ENCODE assay signal across 20 mouse cellular contexts in the genomic region with DNA sequence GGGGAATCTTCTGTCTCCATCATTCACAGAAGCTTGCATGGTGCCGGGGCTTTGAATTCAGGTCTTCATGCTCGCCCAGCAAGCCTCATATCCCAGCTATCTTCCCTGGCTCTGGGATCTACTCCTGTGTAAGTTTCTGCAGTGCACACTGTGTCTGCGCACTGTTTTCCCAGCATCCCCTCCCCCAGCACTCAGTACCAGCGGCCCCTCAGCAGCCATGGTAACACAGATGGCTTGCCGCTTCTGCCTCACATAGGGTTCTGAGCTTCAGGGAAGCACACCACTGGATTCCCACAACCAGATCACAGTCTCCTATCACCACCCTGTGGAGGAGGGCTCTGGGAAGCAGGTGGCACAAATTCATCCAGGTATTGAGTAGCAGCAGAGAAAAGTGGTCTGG.
DNase-seq lines count a peak whose midpoint lies in the region; ATAC-seq lines count a peak whose summit lies in the region.
"Had no signal": no experiment of that assay in that cellular context is flagged by ENCODE, and none has a peak within 500 bp of the region (broad histone marks: within the 10 kb centered on the region; RNA-seq: fewer than 3 reads in every experiment).

No protein-coding gene starts in this region.

- H3K36me3 ChIP-seq in forebrain, embryonic 16.5 days (ENCODE audit: control insufficient read depth, insufficient read depth): no peaks in the 10 kb centered on the region
- H3K36me3 ChIP-seq in forebrain, embryonic 11.5 days (ENCODE audit: control insufficient read depth, insufficient read depth, low read length): no peaks in the 10 kb centered on the region
- no peaks in the 10 kb centered on the region for H3K36me3 ChIP-seq in midbrain, embryonic 14.5 days (ENCODE audit: control insufficient read depth, insufficient read depth, low read length)
- H3K36me3 ChIP-seq in midbrain, embryonic 15.5 days (replicated peaks): no peaks in the 10 kb centered on the region
- H3K36me3 ChIP-seq in hindbrain, embryonic 11.5 days (ENCODE audit: control insufficient read depth, insufficient read depth, low read length): no peaks in the 10 kb centered on the region
- no peaks in the 10 kb centered on the region for H3K36me3 ChIP-seq in neural tube, embryonic 13.5 days
- H3K36me3 ChIP-seq: heart, embryonic 13.5 days; liver, embryonic 15.5 days had no signal

- H3K4me3 ChIP-seq in forebrain, embryonic 16.5 days (replicated peaks; ENCODE audit: low read length): no peak overlapping the region
- H3K4me3 ChIP-seq in forebrain, embryonic 11.5 days (ENCODE audit: low read depth, low read length): no peak overlapping the region
- H3K4me3 ChIP-seq in midbrain, embryonic 14.5 days (replicated peaks; ENCODE audit: low read depth, low read length): no peak overlapping the region
- H3K4me3 ChIP-seq in midbrain, embryonic 15.5 days: no peak overlapping the region
- H3K4me3 ChIP-seq in hindbrain, embryonic 11.5 days (ENCODE audit: low read depth, low read length): no peak overlapping the region
- H3K4me3 ChIP-seq in neural tube, embryonic 13.5 days: no peak overlapping the region
- H3K4me3 ChIP-seq: gastrocnemius, adult 2 months; heart, embryonic 13.5 days; liver, embryonic 15.5 days; megakaryocyte, embryonic 14.5 days; myocyte had no signal

- no peaks in the 10 kb centered on the region for H3K27me3 ChIP-seq in forebrain, embryonic 16.5 days (replicated peaks; ENCODE audit: control insufficient read depth, insufficient read depth, low read length)
- no peaks in the 10 kb centered on the region for H3K27me3 ChIP-seq in forebrain, embryonic 11.5 days (ENCODE audit: control insufficient read depth, insufficient read depth, low read length)
- H3K27me3 ChIP-seq in midbrain, embryonic 14.5 days (ENCODE audit: control insufficient read depth, insufficient read depth, low read length): no peaks in the 10 kb centered on the region
- H3K27me3 ChIP-seq in midbrain, embryonic 15.5 days (replicated peaks): no peaks in the 10 kb centered on the region
- H3K27me3 ChIP-seq in hindbrain, embryonic 11.5 days (ENCODE audit: control insufficient read depth, insufficient read depth, low read length): no peaks in the 10 kb centered on the region
- no peaks in the 10 kb centered on the region for H3K27me3 ChIP-seq in neural tube, embryonic 13.5 days
- H3K27me3 ChIP-seq: heart, embryonic 13.5 days; liver, embryonic 15.5 days; megakaryocyte, embryonic 14.5 days had no signal

- H3K9me3 ChIP-seq in forebrain, embryonic 16.5 days (ENCODE audit: control insufficient read depth, low read length): no peaks in the 10 kb centered on the region
- H3K9me3 ChIP-seq in forebrain, embryonic 11.5 days (ENCODE audit: control insufficient read depth, low read length): no peaks in the 10 kb centered on the region
- H3K9me3 ChIP-seq in midbrain, embryonic 14.5 days (ENCODE audit: control insufficient read depth, low read length): no peaks in the 10 kb centered on the region
- no peaks in the 10 kb centered on the region for H3K9me3 ChIP-seq in midbrain, embryonic 15.5 days
- no peaks in the 10 kb centered on the region for H3K9me3 ChIP-seq in hindbrain, embryonic 11.5 days (ENCODE audit: control insufficient read depth, low read length)
- H3K9me3 ChIP-seq in neural tube, embryonic 13.5 days: no peaks in the 10 kb centered on the region
- H3K9me3 ChIP-seq: heart, embryonic 13.5 days; liver, embryonic 15.5 days; megakaryocyte, embryonic 14.5 days had no signal

- 0 out of 2 replicates have a peak, but pooled peaks cover 3% of the 10 kb centered on the region for H3K4me1 ChIP-seq in forebrain, embryonic 16.5 days (replicated peaks; ENCODE audit: control insufficient read depth, insufficient read depth, low read length)
- H3K4me1 ChIP-seq in forebrain, embryonic 11.5 days (replicated peaks; ENCODE audit: control insufficient read depth, insufficient read depth, low read length): no peaks in the 10 kb centered on the region; the same call in 1 of the 2 replicates
- H3K4me1 ChIP-seq in midbrain, embryonic 14.5 days (ENCODE audit: control insufficient read depth, insufficient read depth, low read length): no peaks in the 10 kb centered on the region
- peaks cover 4% of the 10 kb centered on the region; the same call in 1 of the 2 replicates for H3K4me1 ChIP-seq in midbrain, embryonic 15.5 days
- H3K4me1 ChIP-seq in hindbrain, embryonic 11.5 days (replicated peaks; ENCODE audit: control insufficient read depth, insufficient read depth, low read length): no peaks in the 10 kb centered on the region
- H3K4me1 ChIP-seq in neural tube, embryonic 13.5 days (replicated peaks): peaks cover 9% of the 10 kb centered on the region
- H3K4me1 ChIP-seq: heart, embryonic 13.5 days; liver, embryonic 15.5 days; megakaryocyte, embryonic 14.5 days had no signal

- WGBS in forebrain, embryonic 16.5 days: 60% methylated on average over 5 of the region's 5 CpGs
- 84% methylated on average over 5 of the region's 5 CpGs for WGBS in forebrain, embryonic 11.5 days
- 66% methylated on average over 5 of the region's 5 CpGs for WGBS in midbrain, embryonic 14.5 days
- 64% methylated on average over 5 of the region's 5 CpGs for WGBS in midbrain, embryonic 15.5 days
- 65% methylated on average over 5 of the region's 5 CpGs for WGBS in hindbrain, embryonic 11.5 days
- 61% methylated on average over 5 of the region's 5 CpGs for WGBS in neural tube, embryonic 13.5 days

- DNase-seq in forebrain, embryonic 11.5 days (ENCODE audit: low spot score): no peak
- DNase-seq in midbrain, embryonic 14.5 days: peak; percentile 39
- peak; percentile 38 for DNase-seq in hindbrain, embryonic 11.5 days (ENCODE audit: low spot score)
- DNase-seq in cerebellum, adult 8-10 months: no peak
- no peak for DNase-seq in kidney, adult 9 months
- DNase-seq: adrenal gland, postnatal 10 days; cerebellum, adult 2 months; gastrocnemius, adult 2 months; heart, adult 11 months; heart, postnatal 36 days; lung, postnatal 14 days; thymus, adult 2 months had no signal

- no peak overlapping the region for H3K9ac ChIP-seq in forebrain, embryonic 16.5 days (replicated peaks; ENCODE audit: low read depth, low read length)
- no peak overlapping the region for H3K9ac ChIP-seq in forebrain, embryonic 11.5 days (ENCODE audit: low read length)
- H3K9ac ChIP-seq in midbrain, embryonic 14.5 days (replicated peaks; ENCODE audit: low read length): no peak overlapping the region
- no peak overlapping the region for H3K9ac ChIP-seq in midbrain, embryonic 15.5 days
- no peak overlapping the region for H3K9ac ChIP-seq in hindbrain, embryonic 11.5 days (ENCODE audit: low read depth, low read length)
- H3K9ac ChIP-seq in neural tube, embryonic 13.5 days: no peak overlapping the region
- H3K9ac ChIP-seq: heart, embryonic 13.5 days; liver, embryonic 15.5 days had no signal

- ATAC-seq in forebrain, embryonic 16.5 days: peak; percentile 86
- no peak for ATAC-seq in forebrain, embryonic 11.5 days (replicated peaks; ENCODE audit: low FRiP score)
- no peak for ATAC-seq in midbrain, embryonic 14.5 days (ENCODE audit: low FRiP score, low TSS enrichment)
- ATAC-seq in midbrain, embryonic 15.5 days (replicated peaks): no peak
- no peak for ATAC-seq in hindbrain, embryonic 11.5 days (ENCODE audit: low FRiP score)
- peak; percentile 59; the same call in 1 of the 2 replicates for ATAC-seq in neural tube, embryonic 13.5 days (ENCODE audit: low read depth)
- ATAC-seq: intestine, embryonic 16.5 days had no signal

- no peak overlapping the region for H3K4me2 ChIP-seq in forebrain, embryonic 16.5 days (ENCODE audit: low read length)
- no peak overlapping the region for H3K4me2 ChIP-seq in forebrain, embryonic 11.5 days (ENCODE audit: low read depth, low read length, severe bottlenecking)
- no peak overlapping the region for H3K4me2 ChIP-seq in midbrain, embryonic 14.5 days (ENCODE audit: low read length)
- no peak overlapping the region for H3K4me2 ChIP-seq in midbrain, embryonic 15.5 days
- H3K4me2 ChIP-seq in hindbrain, embryonic 11.5 days (replicated peaks; ENCODE audit: low read depth, low read length): no peak overlapping the region
- H3K4me2 ChIP-seq in neural tube, embryonic 13.5 days: no peak overlapping the region
- H3K4me2 ChIP-seq: heart, embryonic 13.5 days; liver, embryonic 15.5 days had no signal

- no peak overlapping the region for H3K27ac ChIP-seq in forebrain, embryonic 16.5 days (ENCODE audit: low read length)
- H3K27ac ChIP-seq in forebrain, embryonic 11.5 days (ENCODE audit: low read depth, low read length): no peak overlapping the region
- no peak overlapping the region for H3K27ac ChIP-seq in midbrain, embryonic 14.5 days (replicated peaks; ENCODE audit: low read depth, low read length)
- no peak overlapping the region for H3K27ac ChIP-seq in midbrain, embryonic 15.5 days
- no peak overlapping the region for H3K27ac ChIP-seq in hindbrain, embryonic 11.5 days (ENCODE audit: low read depth, low read length)
- no peak overlapping the region for H3K27ac ChIP-seq in neural tube, embryonic 13.5 days (replicated peaks)
- H3K27ac ChIP-seq: gastrocnemius, adult 2 months; heart, embryonic 13.5 days; liver, embryonic 15.5 days had no signal

Comparison
In these comparisons a context has a peak if more than half of its experiments do, and no peak if none do; other contexts are left out.
1. ATAC-seq: peak in forebrain, embryonic 16.5 days (single experiment) and neural tube, embryonic 13.5 days (single experiment); none in forebrain, embryonic 11.5 days (single experiment), midbrain, embryonic 14.5 days (single experiment), midbrain, embryonic 15.5 days (single experiment) and hindbrain, embryonic 11.5 days (single experiment).
2. DNase-seq: peak in midbrain, embryonic 14.5 days (single experiment) and hindbrain, embryonic 11.5 days (single experiment); none in forebrain, embryonic 11.5 days (single experiment), cerebellum, adult 8-10 months (single experiment) and kidney, adult 9 months (single experiment).